Mouse (Mus musculus) heart, embryonic 12.5 days (tissue): ENCODE results near the gene Sectm1b. TPM values are rescaled to one million over a fixed set of nuclear protein-coding genes. Genes with fewer than 3 reads are reported as not detected.

Experiments used
- ATAC-seq: fragments of 200-750 bp; cut with Nextera tagmentation; 2 replicates; pipeline ENCODE4 v1.8.0; 2017; ENCODE audit warnings: moderate TSS enrichment, moderate library complexity; ENCODE audit not compliant: insufficient number of reproducible peaks, low FRiP score
- H3K27ac ChIP-seq: fragments of 300-500 bp; sonication (generic); 2 replicates; pipeline ENCODE4 v1.5.1; 2016; ENCODE audit warnings: mild to moderate bottlenecking, moderate library complexity; ENCODE audit not compliant: poor library complexity, severe bottlenecking
- H3K27me3 ChIP-seq: fragments of 300-500 bp; sonication (generic); replicated peaks from 2 replicates; pipeline ENCODE4 v1.6.1; 2016; ENCODE audit warnings: mild to moderate bottlenecking, moderate library complexity
- H3K36me3 ChIP-seq: fragments of 300-500 bp; sonication (generic); 2 replicates; pipeline ENCODE4 v1.6.1; 2016; ENCODE audit warnings: mild to moderate bottlenecking, moderate library complexity
- H3K4me1 ChIP-seq: fragments of 300-500 bp; sonication (generic); replicated peaks from 2 replicates; pipeline ENCODE4 v1.6.1; 2016; ENCODE audit warnings: mild to moderate bottlenecking
- H3K4me2 ChIP-seq: fragments of 300-500 bp; sonication (generic); 2 replicates; pipeline ENCODE4 v1.6.1; 2016; ENCODE audit warnings: mild to moderate bottlenecking, moderate library complexity
- H3K4me3 ChIP-seq: fragments of 300-500 bp; sonication (generic); 2 replicates; pipeline ENCODE4 v1.5.1; 2016; ENCODE audit warnings: mild to moderate bottlenecking
- H3K9ac ChIP-seq: fragments of 300-500 bp; sonication (generic); 2 replicates; pipeline ENCODE4 v1.6.1; 2016; ENCODE audit warnings: mild to moderate bottlenecking, moderate library complexity
- H3K9me3 ChIP-seq: fragments of 300-500 bp; sonication (generic); replicated peaks from 2 replicates; pipeline ENCODE4 v1.6.1; 2016; ENCODE audit warnings: mild to moderate bottlenecking, moderate library complexity
- WGBS: fragments of 180-500 bp; shearing (Covaris S2); methylation state at CpG from one replicate; pipeline ENCODE4 v1.1.7; 2016; 5-methylcytosine and 5-hydroxymethylcytosine counted together
- polyA plus RNA-seq: library from polyadenylated mRNA; unstranded; fragments of >200 nt; fragmentation: Nextera tagmentation; extraction: Ambion mirVana; gene quantifications from 2 replicates; pipeline ENCODE4 v1.2.1, GENCODE M21; 2016

Gene Sectm1b
- polyA plus RNA-seq, 1 experiment from 2014 or later, result not detected

DNA sequence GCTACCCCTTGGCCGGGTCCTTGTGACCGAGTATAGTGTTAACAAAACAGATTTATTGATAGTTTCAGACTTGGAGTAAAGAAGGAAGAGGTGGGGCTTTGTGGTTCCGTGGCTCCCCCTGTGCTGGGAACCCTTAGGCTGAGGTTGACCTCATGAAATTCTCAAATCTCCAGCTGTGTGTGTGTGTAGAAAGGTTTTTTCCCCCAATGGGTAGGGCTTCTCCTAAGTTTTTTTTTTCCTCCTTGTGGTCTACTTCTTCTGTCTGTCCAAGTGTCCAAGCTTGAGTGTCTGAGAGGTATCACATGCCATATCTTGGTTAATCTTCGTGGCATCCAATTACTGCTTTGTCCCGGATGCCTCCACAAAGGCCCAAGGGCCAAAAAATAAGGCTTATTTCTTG is 30.3 kb downstream of the Sectm1b start:
- no peaks in the 10 kb centered on the region for H3K9me3 ChIP-seq
- 72% methylated on average over 5 of the region's 5 CpGs for WGBS
- H3K27me3 ChIP-seq, result peaks cover 19% of the 10 kb centered on the region
- no peaks in the 10 kb centered on the region for H3K36me3 ChIP-seq
- no peak overlapping the region for H3K4me2 ChIP-seq
- H3K4me3 ChIP-seq, result no peak overlapping the region
- H3K4me1 ChIP-seq, result no peaks in the 10 kb centered on the region
- H3K27ac ChIP-seq, result no peak overlapping the region
- ATAC-seq, result no peak
- H3K9ac ChIP-seq, result no peak overlapping the region

DNA sequence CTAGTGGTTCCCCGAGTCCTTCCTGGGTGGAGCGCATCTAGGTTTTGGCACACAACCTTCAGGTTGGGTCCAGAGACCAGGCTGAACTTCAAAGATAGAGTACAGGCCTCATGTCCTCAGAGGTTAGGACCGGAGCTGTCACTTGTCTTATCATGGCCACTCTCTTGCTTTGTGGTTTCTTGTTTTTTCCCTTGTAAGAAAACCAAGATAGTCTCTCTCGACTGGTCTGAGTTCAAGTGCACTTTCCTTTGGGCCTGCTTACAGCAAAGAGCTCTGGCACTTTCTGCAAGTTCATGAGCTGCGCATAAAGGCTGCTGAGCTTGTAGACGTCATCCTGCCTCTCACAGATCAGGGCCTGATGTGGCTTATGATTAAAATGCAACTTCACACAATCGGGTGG is 36.1 kb downstream of the Sectm1b start:
- 78% methylated on average over 7 of the region's 7 CpGs for WGBS
- ATAC-seq, result no peak
- H3K27ac ChIP-seq, result no peak overlapping the region
- H3K36me3 ChIP-seq, result no peaks in the 10 kb centered on the region
- H3K9me3 ChIP-seq, result no peaks in the 10 kb centered on the region
- H3K4me3 ChIP-seq, result no peak overlapping the region
- 0 out of 2 replicates have a peak, but pooled peaks cover 2% of the 10 kb centered on the region for H3K27me3 ChIP-seq
- no peaks in the 10 kb centered on the region for H3K4me1 ChIP-seq
- H3K9ac ChIP-seq, result no peak overlapping the region
- no peak overlapping the region for H3K4me2 ChIP-seq

DNA sequence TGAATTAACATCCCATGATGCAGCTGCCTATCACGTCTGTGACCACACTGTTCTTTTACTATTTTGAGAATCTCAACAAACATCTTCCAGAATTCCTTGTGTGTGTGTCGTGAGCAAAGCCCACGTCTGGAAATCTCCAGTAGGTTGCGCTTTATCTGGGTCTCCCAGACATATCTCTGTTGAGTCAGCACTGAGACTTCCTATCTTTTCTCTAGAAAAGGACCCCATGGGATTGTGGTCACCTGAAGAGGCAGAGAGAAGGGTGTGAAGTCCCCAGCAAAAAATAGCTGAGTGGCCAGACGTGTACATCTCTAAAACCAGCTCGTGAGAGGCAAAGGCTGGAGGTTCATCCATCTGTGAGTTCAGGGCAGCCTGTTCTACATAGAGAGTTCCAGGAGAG is 39.2 kb downstream of the Sectm1b start:
- Histone ChIP-seq H3K27ac (no peak overlapping the region), H3K4me3 (no peak overlapping the region), H3K27me3 (no peaks in the 10 kb centered on the region), H3K36me3 (no peaks in the 10 kb centered on the region), H3K4me2 (no peak overlapping the region), H3K4me1 (no peaks in the 10 kb centered on the region), H3K9ac (no peak overlapping the region), H3K9me3 (no peaks in the 10 kb centered on the region)
- 34% methylated on average over 6 of the region's 6 CpGs for WGBS
- no peak for ATAC-seq

- Histone ChIP-seq H3K36me3 (no peaks in the 10 kb centered on the region), H3K27ac (no peak overlapping the region), H3K4me3 (no peak overlapping the region), H3K4me1 (peaks cover 14% of the 10 kb centered on the region; the same call in 1 of the 2 replicates), H3K4me2 (no peak overlapping the region), H3K9ac (no peak overlapping the region), H3K9me3 (no peaks in the 10 kb centered on the region), H3K27me3 (no peaks in the 10 kb centered on the region)
- no peak for ATAC-seq
- 82% methylated on average over 5 of the region's 5 CpGs for WGBS
These were observed 43.9 kb downstream of the Sectm1b start for GRCm38 (mm10) chr11:121019501-121019900.

DNA sequence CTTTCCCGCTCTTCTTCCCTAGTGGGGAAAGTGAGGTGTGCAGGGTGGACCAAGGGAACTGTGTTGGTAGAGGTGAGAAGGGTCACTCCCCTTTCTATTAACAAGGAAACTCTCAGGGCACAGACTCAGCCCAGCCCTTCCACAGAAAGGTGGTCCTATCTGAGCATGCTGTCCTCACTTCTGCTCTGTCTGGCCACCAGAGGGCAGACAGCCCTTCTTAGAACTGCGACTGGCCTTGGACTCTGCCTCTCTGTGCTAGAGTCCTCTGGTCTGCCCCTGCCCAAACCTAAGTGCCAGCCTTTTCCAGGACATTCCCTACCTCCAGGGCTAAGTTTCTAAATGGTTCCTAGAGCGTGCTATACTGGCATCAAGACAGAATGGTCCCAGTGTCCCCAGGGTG is 45.7 kb downstream of the Sectm1b start:
- Histone ChIP-seq H3K36me3 (no peaks in the 10 kb centered on the region), H3K9me3 (no peaks in the 10 kb centered on the region), H3K4me3 (no peak overlapping the region), H3K4me1 (peaks cover 14% of the 10 kb centered on the region; the same call in 1 of the 2 replicates), H3K27ac (no peak overlapping the region), H3K27me3 (peaks cover 10% of the 10 kb centered on the region; the same call in 1 of the 2 replicates), H3K4me2 (no peak overlapping the region), H3K9ac (no peak overlapping the region)
- peak; percentile 56; the same call in 1 of the 2 replicates for ATAC-seq
- 26% methylated on average over 3 of the region's 3 CpGs for WGBS

GRCm38 (mm10) chr11:121015472-121015871 is 47.9 kb downstream of the Sectm1b start:
- Histone ChIP-seq H3K9me3 (no peaks in the 10 kb centered on the region), H3K36me3 (no peaks in the 10 kb centered on the region), H3K27me3 (peaks cover 10% of the 10 kb centered on the region; the same call in 1 of the 2 replicates), H3K9ac (no peak overlapping the region), H3K4me3 (no peak overlapping the region), H3K27ac (no peak overlapping the region), H3K4me1 (peaks cover 14% of the 10 kb centered on the region; the same call in 1 of the 2 replicates), H3K4me2 (peak overlapping the region; percentile 58; the same call in 1 of the 2 replicates)
- ATAC-seq, result no peak
- WGBS, result 42% methylated on average over 6 of the region's 6 CpGs

GRCm38 (mm10) chr11:121014896-121015300 is 48.5 kb downstream of the Sectm1b start:
- H3K27me3 ChIP-seq, result peaks cover 10% of the 10 kb centered on the region; the same call in 1 of the 2 replicates
- peak overlapping the region; percentile 32 for H3K4me3 ChIP-seq
- H3K9ac ChIP-seq, result peak overlapping the region; percentile 5; the same call in 1 of the 2 replicates
- no peak; the same call in 1 of the 2 replicates for ATAC-seq
- peaks cover 14% of the 10 kb centered on the region; the same call in 1 of the 2 replicates for H3K4me1 ChIP-seq
- no peaks in the 10 kb centered on the region for H3K9me3 ChIP-seq
- H3K27ac ChIP-seq, result no peak overlapping the region
- H3K4me2 ChIP-seq, result peak overlapping the region; percentile 58
- H3K36me3 ChIP-seq, result no peaks in the 10 kb centered on the region
- 40% methylated on average over 19 of the region's 19 CpGs for WGBS

DNA sequence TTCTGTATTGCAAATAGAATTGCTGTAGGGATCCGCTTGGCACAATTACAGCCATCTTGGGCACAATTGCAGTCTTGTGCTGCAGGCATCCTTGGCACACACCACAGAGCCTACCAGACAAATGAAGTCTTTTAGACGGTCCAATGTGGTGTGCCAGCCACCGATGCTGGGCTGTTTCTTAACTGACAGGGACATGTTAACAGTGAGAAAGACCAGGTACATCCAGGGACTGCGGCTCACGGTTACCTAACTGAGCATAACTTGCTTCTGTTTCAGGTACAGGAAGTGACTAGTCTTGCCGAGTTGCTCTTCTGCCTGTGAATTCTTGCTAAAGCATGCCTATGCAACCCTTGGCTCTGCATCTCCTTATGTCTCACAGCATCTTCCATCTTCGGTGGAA is 49.7 kb downstream of the Sectm1b start:
- Histone ChIP-seq H3K36me3 (no peaks in the 10 kb centered on the region), H3K4me2 (no peak overlapping the region), H3K27me3 (peaks cover 10% of the 10 kb centered on the region; the same call in 1 of the 2 replicates), H3K9ac (no peak overlapping the region), H3K27ac (no peak overlapping the region), H3K9me3 (no peaks in the 10 kb centered on the region), H3K4me3 (no peak overlapping the region), H3K4me1 (peaks cover 14% of the 10 kb centered on the region; the same call in 1 of the 2 replicates)
- no peak for ATAC-seq
- 77% methylated on average over 7 of the region's 7 CpGs for WGBS

DNA sequence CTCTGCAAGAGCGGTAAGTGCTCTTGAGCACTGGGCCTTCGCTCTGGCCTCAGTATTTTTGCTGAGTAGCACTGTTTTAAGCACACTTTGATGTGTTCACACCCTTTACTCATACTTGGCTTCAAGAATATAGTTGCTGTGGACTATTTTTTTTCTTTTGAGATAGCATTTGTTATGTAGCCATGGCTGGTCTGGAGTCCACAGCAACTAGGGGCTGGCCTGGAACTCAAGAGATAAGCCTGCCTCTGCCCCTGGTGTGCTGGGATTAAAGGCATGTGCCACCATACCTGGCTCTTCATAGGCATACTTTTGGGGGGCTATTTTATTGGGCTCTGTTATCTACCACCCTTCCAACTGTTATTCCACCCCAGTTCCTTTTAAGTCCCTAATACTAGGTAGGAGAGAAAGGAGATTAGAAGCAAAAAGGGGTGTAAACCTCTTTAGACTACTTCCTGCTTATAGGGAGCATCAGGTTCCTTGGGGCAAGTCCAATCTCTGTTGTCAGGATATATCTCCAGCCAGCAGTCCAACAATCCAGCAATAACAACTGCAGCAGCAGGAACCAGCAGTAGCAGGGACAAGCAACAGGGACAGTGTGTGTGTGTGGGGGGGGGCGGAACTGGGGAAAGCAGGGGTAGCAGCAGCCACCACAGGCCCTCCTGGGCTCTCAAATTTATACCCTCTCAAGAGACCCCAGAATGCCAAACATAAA is 53.2 kb downstream of the Sectm1b start:
- WGBS, result 91% methylated on average over 3 of the region's 3 CpGs
- Histone ChIP-seq H3K9me3 (no peaks in the 10 kb centered on the region), H3K36me3 (no peaks in the 10 kb centered on the region), H3K4me1 (peaks cover 6% of the 10 kb centered on the region; the same call in 1 of the 2 replicates), H3K4me3 (no peak overlapping the region), H3K27ac (no peak overlapping the region), H3K4me2 (no peak overlapping the region), H3K9ac (no peak overlapping the region), H3K27me3 (peaks cover 10% of the 10 kb centered on the region; the same call in 1 of the 2 replicates)
- ATAC-seq, result no peak

DNA sequence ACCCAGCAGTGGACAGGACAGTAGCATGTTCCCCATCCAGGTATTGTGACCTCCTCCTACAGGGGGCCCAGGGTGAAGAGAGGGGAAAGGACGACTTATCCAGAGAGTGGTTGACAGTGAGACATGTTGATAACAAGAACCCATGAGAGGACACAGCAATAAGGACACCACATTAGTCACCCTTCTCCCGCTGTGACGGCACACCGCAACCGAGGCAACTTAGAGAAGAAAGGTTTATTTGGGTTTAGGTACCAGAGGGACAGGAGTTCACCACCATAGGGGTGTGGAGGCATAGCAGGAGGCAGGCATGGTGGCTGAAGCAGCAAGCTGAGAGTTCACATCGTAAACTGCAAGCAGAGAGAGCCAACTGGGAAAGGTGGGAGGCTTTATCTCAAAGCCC is 57.2 kb downstream of the Sectm1b start:
- Histone ChIP-seq H3K4me2 (no peak overlapping the region), H3K4me3 (no peak overlapping the region), H3K9ac (no peak overlapping the region), H3K9me3 (no peaks in the 10 kb centered on the region), H3K27ac (no peak overlapping the region), H3K36me3 (no peaks in the 10 kb centered on the region), H3K4me1 (peaks cover 6% of the 10 kb centered on the region), H3K27me3 (no peaks in the 10 kb centered on the region)
- 53% methylated on average over 6 of the region's 6 CpGs for WGBS
- no peak for ATAC-seq

DNA sequence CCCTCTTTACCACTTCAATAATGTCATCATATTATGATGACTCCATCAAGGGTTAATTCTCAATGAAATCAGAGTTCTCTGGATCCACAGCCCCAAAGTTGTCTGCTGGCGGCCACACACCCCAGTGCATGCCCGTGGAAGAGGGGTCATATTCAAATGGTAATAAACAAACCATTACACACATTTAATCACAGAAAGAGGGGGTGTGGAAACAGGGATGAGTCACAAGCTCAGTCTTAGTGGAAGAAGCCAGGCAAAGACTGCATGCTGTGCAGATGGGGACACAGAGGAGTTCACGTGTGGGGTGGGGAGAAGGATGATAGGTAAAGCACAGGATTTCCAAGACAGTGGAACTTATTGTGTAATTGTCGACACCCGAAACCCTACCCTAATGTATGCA is 59.1 kb downstream of the Sectm1b start:
- Histone ChIP-seq H3K36me3 (0 out of 2 replicates have a peak, but pooled peaks cover 1% of the 10 kb centered on the region), H3K27ac (no peak overlapping the region), H3K27me3 (no peaks in the 10 kb centered on the region), H3K4me2 (no peak overlapping the region), H3K9me3 (no peaks in the 10 kb centered on the region), H3K4me1 (peaks cover 6% of the 10 kb centered on the region), H3K9ac (no peak overlapping the region), H3K4me3 (no peak overlapping the region)
- WGBS, result 67% methylated on average over 5 of the region's 5 CpGs
- ATAC-seq, result no peak
